Mouse (Mus musculus): ENCODE data around the gene Hamp. TPM values are rescaled to one million over a fixed set of nuclear protein-coding genes. Genes with fewer than 3 reads are reported as not detected.
"Not testable (repeated sequence)": the region's sequence is repeated elsewhere in the genome, so short reads cannot be mapped to it uniquely, and the experiment has no call there.

Hamp gene
- polyA plus RNA-seq, 1 experiment: not detected

GRCm38 (mm10) chr7:30952441-30953265, 8.8 kb upstream of the Hamp start:
- Histone ChIP-seq H3K4me3 (ENCODE audit: extremely low read depth, insufficient read depth, insufficient read length) (no peak overlapping the region), H3K27ac (ENCODE audit: insufficient read depth, low read length) (no peak overlapping the region), H3K36me3 (ENCODE audit: control insufficient read depth, insufficient read depth, low read length) (peaks cover 30% of the 10 kb centered on the region), H3K4me1 (ENCODE audit: control insufficient read depth, insufficient read depth, insufficient read length) (peaks cover 2% of the 10 kb centered on the region), H3K27me3 (ENCODE audit: control insufficient read depth, insufficient read depth, low read length) (no peaks in the 10 kb centered on the region)
- no peak for DNase-seq (ENCODE audit: low read depth in 1 of 2, low spot score in 2 of 2)
- no peak for TF ChIP-seq CTCF (IDR thresholded peaks at IDR 0.05; ENCODE audit: extremely low read depth, insufficient read depth, insufficient read length, insufficient replicate concordance)
- TF ChIP-seq POLR2A (IDR thresholded peaks at IDR 0.05; ENCODE audit: low read depth, low read length): no peak
- 94% methylated on average over 16 of the region's 16 CpGs for WGBS

GRCm38 (mm10) chr7:30949902-30950301, 6.1 kb upstream of the Hamp start:
- WGBS: 94% methylated on average over 3 of the region's 3 CpGs
- H3K36me3 ChIP-seq (ENCODE audit: control insufficient read depth, insufficient read depth, low read length): peaks cover 36% of the 10 kb centered on the region

GRCm38 (mm10) chr7:30945876-30946275, 2.0 kb upstream of the Hamp start:
- Histone ChIP-seq H3K27me3 (ENCODE audit: control insufficient read depth, insufficient read depth, low read length) (no peaks in the 10 kb centered on the region), H3K36me3 (ENCODE audit: control insufficient read depth, insufficient read depth, low read length) (peaks cover 15% of the 10 kb centered on the region), H3K4me1 (ENCODE audit: control insufficient read depth, insufficient read depth, insufficient read length) (no peaks in the 10 kb centered on the region), H3K27ac (ENCODE audit: insufficient read depth, low read length) (no peak overlapping the region), H3K4me3 (ENCODE audit: extremely low read depth, insufficient read depth, insufficient read length) (no peak overlapping the region)
- TF ChIP-seq POLR2A (IDR thresholded peaks at IDR 0.05; ENCODE audit: low read depth, low read length) (no peak), CTCF (IDR thresholded peaks at IDR 0.05; ENCODE audit: extremely low read depth, insufficient read depth, insufficient read length, insufficient replicate concordance) (no peak)
- DNase-seq (ENCODE audit: low read depth in 1 of 2, low spot score in 2 of 2): no peak
- WGBS: 96% methylated on average over 7 of the region's 7 CpGs

More at GRCm38 (mm10) chr7:30949902-30950301, 6.1 kb upstream of the Hamp start:
- H3K4me1 ChIP-seq (ENCODE audit: control insufficient read depth, insufficient read depth, insufficient read length); H3K27me3 ChIP-seq (ENCODE audit: control insufficient read depth, insufficient read depth, low read length); H3K4me3 ChIP-seq (ENCODE audit: extremely low read depth, insufficient read depth, insufficient read length); DNase-seq (ENCODE audit: low read depth in 1 of 2, low spot score in 2 of 2); H3K27ac ChIP-seq (ENCODE audit: insufficient read depth, low read length): not testable (repeated sequence)

GRCm38 (mm10) chr7:30945466-30945865, 1.6 kb upstream of the Hamp start:
- H3K27ac ChIP-seq (ENCODE audit: insufficient read depth, low read length); DNase-seq (ENCODE audit: low read depth in 1 of 2, low spot score in 2 of 2); H3K27me3 ChIP-seq (ENCODE audit: control insufficient read depth, insufficient read depth, low read length); H3K4me1 ChIP-seq (ENCODE audit: control insufficient read depth, insufficient read depth, insufficient read length); H3K4me3 ChIP-seq (ENCODE audit: extremely low read depth, insufficient read depth, insufficient read length): not testable (repeated sequence)
- H3K36me3 ChIP-seq (ENCODE audit: control insufficient read depth, insufficient read depth, low read length): peaks cover 15% of the 10 kb centered on the region
- 87% methylated on average over 7 of the region's 7 CpGs for WGBS

GRCm38 (mm10) chr7:30944706-30945105, 874 bp upstream of the Hamp start:
- not testable (repeated sequence) for DNase-seq (ENCODE audit: low read depth in 1 of 2, low spot score in 2 of 2); H3K27me3 ChIP-seq (ENCODE audit: control insufficient read depth, insufficient read depth, low read length); H3K4me3 ChIP-seq (ENCODE audit: extremely low read depth, insufficient read depth, insufficient read length); H3K4me1 ChIP-seq (ENCODE audit: control insufficient read depth, insufficient read depth, insufficient read length); H3K27ac ChIP-seq (ENCODE audit: insufficient read depth, low read length)
- WGBS: 77% methylated on average over 2 of the region's 2 CpGs
- peaks cover 13% of the 10 kb centered on the region for H3K36me3 ChIP-seq (ENCODE audit: control insufficient read depth, insufficient read depth, low read length)

- 28% methylated on average over 3 of the region's 3 CpGs for WGBS
- not testable (repeated sequence) for H3K4me1 ChIP-seq (ENCODE audit: control insufficient read depth, insufficient read depth, insufficient read length); H3K4me3 ChIP-seq (ENCODE audit: extremely low read depth, insufficient read depth, insufficient read length); H3K27ac ChIP-seq (ENCODE audit: insufficient read depth, low read length); H3K36me3 ChIP-seq (ENCODE audit: control insufficient read depth, insufficient read depth, low read length); H3K27me3 ChIP-seq (ENCODE audit: control insufficient read depth, insufficient read depth, low read length); DNase-seq (ENCODE audit: low read depth in 1 of 2, low spot score in 2 of 2)
Measured at GRCm38 (mm10) chr7:30942365-30942764, 1.5 kb downstream of the Hamp start.

- not testable (repeated sequence) for DNase-seq (ENCODE audit: low read depth in 1 of 2, low spot score in 2 of 2); H3K4me3 ChIP-seq (ENCODE audit: extremely low read depth, insufficient read depth, insufficient read length)
- 68% methylated on average over 1 of the region's 1 CpGs for WGBS
Measured at GRCm38 (mm10) chr7:30940070-30940469, 3.8 kb downstream of the Hamp start.

GRCm38 (mm10) chr7:30935422-30936099, 8.3 kb downstream of the Hamp start:
- not testable (repeated sequence) for DNase-seq (ENCODE audit: low read depth in 1 of 2, low spot score in 2 of 2); H3K4me1 ChIP-seq (ENCODE audit: control insufficient read depth, insufficient read depth, insufficient read length); H3K4me3 ChIP-seq (ENCODE audit: extremely low read depth, insufficient read depth, insufficient read length); H3K27me3 ChIP-seq (ENCODE audit: control insufficient read depth, insufficient read depth, low read length); H3K36me3 ChIP-seq (ENCODE audit: control insufficient read depth, insufficient read depth, low read length); H3K27ac ChIP-seq (ENCODE audit: insufficient read depth, low read length)
- 54% methylated on average over 6 of the region's 6 CpGs for WGBS

More at GRCm38 (mm10) chr7:30940070-30940469, 3.8 kb downstream of the Hamp start:
- not testable (repeated sequence) for H3K36me3 ChIP-seq (ENCODE audit: control insufficient read depth, insufficient read depth, low read length); H3K27ac ChIP-seq (ENCODE audit: insufficient read depth, low read length); H3K27me3 ChIP-seq (ENCODE audit: control insufficient read depth, insufficient read depth, low read length); H3K4me1 ChIP-seq (ENCODE audit: control insufficient read depth, insufficient read depth, insufficient read length)

- not testable (repeated sequence) for H3K27ac ChIP-seq (ENCODE audit: insufficient read depth, low read length); H3K27me3 ChIP-seq (ENCODE audit: control insufficient read depth, insufficient read depth, low read length); DNase-seq (ENCODE audit: low read depth in 1 of 2, low spot score in 2 of 2); H3K4me3 ChIP-seq (ENCODE audit: extremely low read depth, insufficient read depth, insufficient read length); H3K4me1 ChIP-seq (ENCODE audit: control insufficient read depth, insufficient read depth, insufficient read length); H3K36me3 ChIP-seq (ENCODE audit: control insufficient read depth, insufficient read depth, low read length)
- 89% methylated on average over 2 of the region's 2 CpGs for WGBS
Measured at GRCm38 (mm10) chr7:30924581-30924980, 19.3 kb downstream of the Hamp start, which contains the start of gene Hamp2. Hamp2 (minus strand) TSS chr7:30924681.

All from spleen, adult 2 months (tissue).